Mouse (Mus musculus): ENCODE results near the gene Otoa.

DNA sequence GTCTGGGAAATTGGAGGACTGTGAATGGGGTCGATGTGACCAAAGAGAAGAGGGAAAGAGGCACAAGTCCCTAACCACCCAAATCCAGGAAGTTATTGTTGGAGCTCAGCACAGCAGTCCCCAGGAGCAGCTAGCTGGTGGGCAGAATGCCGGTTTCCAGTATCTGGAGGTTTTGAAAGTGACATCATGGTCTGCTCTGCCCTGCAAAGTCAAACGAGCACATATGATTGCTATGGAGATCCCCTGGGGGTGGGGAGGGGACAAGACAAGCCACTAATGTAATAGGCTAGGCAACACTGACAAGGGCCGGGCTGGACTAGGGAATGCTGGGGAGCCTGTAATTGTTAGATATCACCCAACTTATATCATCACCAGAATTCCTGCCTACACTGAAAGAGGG lies 4.0 kb downstream of the Otoa start:
- no peak for TF ChIP-seq CTCF (IDR thresholded peaks at IDR 0.05; ENCODE audit: borderline replicate concordance, control insufficient read depth, extremely low read depth, insufficient read depth, low read length, poor library complexity)
- TF ChIP-seq POLR2A (IDR thresholded peaks at IDR 0.05; ENCODE audit: control insufficient read depth, extremely low read depth, insufficient read depth, low read length, poor library complexity) = no peak
